Mouse (Mus musculus) layer of hippocampus, adult 11-12 months (tissue): ENCODE results near the gene Bhlhe23.

ENCODE experiments used
- DNase-seq: peaks from one replicate; pipeline ENCODE4 v3.0.0; 2022; ENCODE audit warnings: low spot score

The Bhlhe23 gene

GRCm38 (mm10) chr2:180725856-180726629 is 50.7 kb downstream of the Bhlhe23 start:
- no peak for DNase-seq

GRCm38 (mm10) chr2:180725414-180725778 is 51.3 kb downstream of the Bhlhe23 start:
- DNase-seq = no peak

- no peak for DNase-seq
Observed at GRCm38 (mm10) chr2:180724585-180725413, 51.9 kb downstream of the Bhlhe23 start, which contains the start of gene Slc17a9. Slc17a9 (plus strand) TSS chr2:180725263.
